Mouse (Mus musculus) MEL (cell line): ENCODE data around the gene Cldnd1. TPM values are rescaled to one million over a fixed set of nuclear protein-coding genes. Genes with fewer than 3 reads are reported as not detected.

Source experiments
- DNase-seq: peaks from one replicate; pipeline ENCODE4 v3.0.0; 2011; ENCODE audit warnings: low read depth, low spot score
- H3K27ac ChIP-seq: 2 replicates; pipeline ENCODE4 v1.5.1; 2012; ENCODE audit warnings: low read depth, mild to moderate bottlenecking, control low read depth, low read length, moderate library complexity; ENCODE audit not compliant: control insufficient read depth
- H3K27me3 ChIP-seq, 2 experiments: fragments of 150-350 bp in 1 of 2; sonication (generic) in 1 of 2; 2 replicates each; pipeline ENCODE4 v1.6.1; 2012; ENCODE audit warnings: low read length in 2 of 2, mild to moderate bottlenecking in 2 of 2, improper control_type of control experiment in 1 of 2, moderate library complexity in 1 of 2; ENCODE audit not compliant: insufficient read depth in 2 of 2, control insufficient read depth in 1 of 2
- H3K36me3 ChIP-seq, 2 experiments: 2 replicates each; pipeline ENCODE4 v1.6.1; 2012 to 2014; ENCODE audit warnings: low read length in 2 of 2, improper control_type of control experiment in 1 of 2, inconsistent platforms in 1 of 2, mild to moderate bottlenecking in 1 of 2; ENCODE audit not compliant: insufficient read depth in 2 of 2, control insufficient read depth in 1 of 2
- H3K4me1 ChIP-seq, 2 experiments: fragments of 150-350 bp in 1 of 2; sonication (generic) in 1 of 2; 2 replicates each; pipeline ENCODE4 v1.6.1; 2012; ENCODE audit warnings: low read length in 2 of 2, improper control_type of control experiment in 1 of 2, mild to moderate bottlenecking in 1 of 2; ENCODE audit not compliant: insufficient read depth in 2 of 2, control insufficient read depth in 1 of 2
- H3K4me3 ChIP-seq, 2 experiments: fragments of 150-350 bp in 1 of 2; sonication (generic) in 1 of 2; 2 replicates each; pipeline ENCODE4 v1.5.1; 2012; ENCODE audit warnings: low read depth in 2 of 2, low read length in 2 of 2, mild to moderate bottlenecking in 2 of 2, moderate library complexity in 2 of 2, control low read depth in 1 of 2, improper control_type of control experiment in 1 of 2; ENCODE audit not compliant: control insufficient read depth in 1 of 2, insufficient read depth in 1 of 2
- H3K79me2 ChIP-seq: 2 replicates; pipeline ENCODE4 v1.6.1; 2012; ENCODE audit warnings: mild to moderate bottlenecking, low read length, moderate library complexity; ENCODE audit not compliant: control insufficient read depth, poor library complexity, insufficient read depth
- H3K9ac ChIP-seq: 2 replicates; pipeline ENCODE4 v1.6.1; 2012; ENCODE audit warnings: low read depth, mild to moderate bottlenecking, control low read depth, low read length, moderate library complexity; ENCODE audit not compliant: control insufficient read depth, poor library complexity, severe bottlenecking
- H3K9me3 ChIP-seq: fragments of 150-350 bp; sonication (generic); replicated peaks from 2 replicates; pipeline ENCODE4 v1.6.1; 2012; ENCODE audit warnings: mild to moderate bottlenecking, low read length, improper control_type of control experiment, moderate library complexity; ENCODE audit not compliant: insufficient read depth
- CHD2 ChIP-seq: IDR thresholded peaks from 2 replicates; pipeline ENCODE4 v1.6.1; 2011; ENCODE audit warnings: low read length, improper control_type of control experiment
- E2F4 ChIP-seq: IDR thresholded peaks from 2 replicates; pipeline ENCODE4 v1.6.1; 2011; ENCODE audit warnings: low read depth, low read length, improper control_type of control experiment, borderline replicate concordance
- ELF1 ChIP-seq: IDR thresholded peaks from 2 replicates; pipeline ENCODE4 v1.6.1; 2014; ENCODE audit warnings: low read depth, mild to moderate bottlenecking, inconsistent platforms, low read length, improper control_type of control experiment, moderate library complexity
- EP300 ChIP-seq, 2 experiments: IDR thresholded peaks; 2 replicates each; pipeline ENCODE4 v1.6.1; 2011; ENCODE audit warnings: improper control_type of control experiment in 2 of 2, low read length in 2 of 2, low read depth in 1 of 2, mild to moderate bottlenecking in 1 of 2
- GABPA ChIP-seq: IDR thresholded peaks from 2 replicates; pipeline ENCODE4 v1.6.1; 2012; ENCODE audit warnings: low read depth, mild to moderate bottlenecking, inconsistent platforms, low read length, improper control_type of control experiment, moderate library complexity
- HCFC1 ChIP-seq: IDR thresholded peaks from 2 replicates; pipeline ENCODE4 v1.6.1; 2012; ENCODE audit warnings: low read depth, mild to moderate bottlenecking, inconsistent platforms, low read length, improper control_type of control experiment, moderate library complexity
- MAFK ChIP-seq: IDR thresholded peaks from 2 replicates; pipeline ENCODE4 v1.6.1; 2011; ENCODE audit warnings: low read depth, mild to moderate bottlenecking, low read length, improper control_type of control experiment, borderline replicate concordance
- MAX ChIP-seq: IDR thresholded peaks from 2 replicates; pipeline ENCODE4 v1.6.1; 2011; ENCODE audit warnings: low read length, improper control_type of control experiment
- MEF2A ChIP-seq: IDR thresholded peaks from 2 replicates; pipeline ENCODE4 v1.6.1; 2014; ENCODE audit warnings: low read depth, mild to moderate bottlenecking, inconsistent platforms, low read length, improper control_type of control experiment; ENCODE audit not compliant: poor library complexity, insufficient replicate concordance, severe bottlenecking; ENCODE audit errors: extremely low read depth
- MXI1 ChIP-seq: IDR thresholded peaks from 2 replicates; pipeline ENCODE4 v1.6.1; 2011; ENCODE audit warnings: mild to moderate bottlenecking, low read depth, low read length, improper control_type of control experiment
- NELFE ChIP-seq: IDR thresholded peaks from 2 replicates; pipeline ENCODE4 v1.6.1; 2011; ENCODE audit warnings: low read depth, low read length, improper control_type of control experiment
- POLR2AphosphoS2 ChIP-seq: IDR thresholded peaks from 2 replicates; pipeline ENCODE4 v1.6.1; 2011; ENCODE audit warnings: low read length, improper control_type of control experiment
- POLR2AphosphoS5 ChIP-seq: IDR thresholded peaks from 2 replicates; pipeline ENCODE4 v1.6.1; 2012; ENCODE audit warnings: low read depth, borderline replicate concordance, mild to moderate bottlenecking, inconsistent platforms, low read length, moderate library complexity, mixed read lengths
- RAD21 ChIP-seq: IDR thresholded peaks from 2 replicates; pipeline ENCODE4 v1.6.1; 2011; ENCODE audit warnings: mild to moderate bottlenecking, low read depth, low read length, improper control_type of control experiment
- TAL1 ChIP-seq: IDR thresholded peaks from 2 replicates; pipeline ENCODE4 v1.6.1; 2012; ENCODE audit warnings: mild to moderate bottlenecking, inconsistent platforms, low read length, moderate library complexity, mixed read lengths
- TCF12 ChIP-seq: IDR thresholded peaks from 2 replicates; pipeline ENCODE4 v1.6.1; 2014; ENCODE audit warnings: low read depth, mild to moderate bottlenecking, inconsistent platforms, low read length, improper control_type of control experiment, moderate library complexity
- UBTF ChIP-seq: IDR thresholded peaks from 2 replicates; pipeline ENCODE4 v1.6.1; 2012; ENCODE audit warnings: low read depth, mild to moderate bottlenecking, inconsistent platforms, low read length, improper control_type of control experiment, moderate library complexity, borderline replicate concordance; ENCODE audit not compliant: insufficient read depth
- USF1 ChIP-seq: IDR thresholded peaks from 2 replicates; pipeline ENCODE4 v1.6.1; 2014; ENCODE audit warnings: low read depth, mild to moderate bottlenecking, inconsistent platforms, low read length, improper control_type of control experiment, moderate library complexity
- ZC3H11A ChIP-seq: IDR thresholded peaks from 2 replicates; pipeline ENCODE4 v1.6.1; 2012; ENCODE audit warnings: low read depth, mild to moderate bottlenecking, inconsistent platforms, low read length, improper control_type of control experiment
- polyA plus RNA-seq, 2 experiments: library from polyadenylated mRNA; stranded (reverse) in 1 of 2; unstranded in 1 of 2; fragments of >175 nt in 1 of 2; fragments of >200 nt in 1 of 2; gene quantifications; 2 replicates each; pipeline versions ENCODE4 v1.2.1 to v1.2.4; 2012; ENCODE audit warnings: low replicate concordance in 2 of 2, low read depth in 1 of 2; ENCODE audit not compliant: insufficient read length in 2 of 2, insufficient read depth in 1 of 2, missing spikeins in 1 of 2
- total RNA-seq: library from RNA; depleted of rRNA; stranded (reverse); fragments of 300-350 nt; gene quantifications from 2 replicates; pipeline ENCODE4 v1.2.3, GENCODE M21; 2012

Cldnd1 gene
- total and polyA plus RNA-seq, 3 experiments: 18.5 to 34.3 TPM; not detected in 1

DNA sequence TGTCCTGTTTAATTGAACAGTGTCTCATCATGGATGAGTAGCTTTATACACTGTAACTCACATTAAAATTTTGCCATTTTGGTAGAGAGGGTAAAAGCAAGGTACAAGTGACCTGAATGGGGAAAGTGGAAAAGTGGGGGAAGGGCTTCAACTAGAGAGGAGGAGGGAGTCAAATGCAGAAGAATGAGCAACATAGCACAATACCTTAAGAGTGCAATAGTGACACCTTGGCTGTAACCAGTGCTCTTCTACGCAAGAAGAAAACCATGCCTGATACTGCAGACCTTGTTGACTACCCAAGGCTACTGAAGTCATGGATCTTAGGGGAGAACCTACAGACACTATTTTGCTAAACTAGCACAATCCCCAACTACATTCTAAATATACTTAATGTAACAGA lies 30.4 kb upstream of the Cldnd1 start:
- TF ChIP-seq MAFK (no peak), POLR2AphosphoS2 (no peak), MAX (no peak), ZC3H11A (no peak), E2F4 (no peak), NELFE (no peak), ELF1 (no peak), MXI1 (no peak), TAL1 (no peak), CHD2 (no peak), UBTF (no peak), RAD21 (no peak), POLR2AphosphoS5 (no peak), EP300 (IDR thresholded peaks at IDR 0.05; ENCODE audit: low read depth in 1 of 2, low read length in 2 of 2) (no peak), TCF12 (no peak), MEF2A (no peak), HCFC1 (no peak)
- no peak overlapping the region for H3K27ac ChIP-seq

DNA sequence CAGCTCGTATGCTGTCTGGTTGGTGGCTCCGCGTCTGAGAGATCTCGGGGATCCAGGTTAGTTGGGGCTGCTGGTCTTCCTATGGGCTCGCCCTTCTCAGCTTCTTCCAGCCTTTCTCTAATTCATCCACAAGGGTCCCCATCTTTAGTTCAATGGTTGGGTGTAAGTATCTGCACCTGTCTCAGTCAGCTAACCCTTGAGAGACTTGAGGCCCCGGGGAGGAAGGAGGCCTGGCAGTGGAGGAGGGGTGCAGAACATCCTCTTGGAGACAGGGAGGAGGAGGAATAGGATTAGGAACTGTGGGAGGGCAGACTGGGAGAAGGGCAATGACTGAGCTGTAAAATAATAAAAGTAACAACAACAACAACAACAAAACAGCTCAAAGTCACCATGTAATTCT lies 27.5 kb upstream of the Cldnd1 start:
- no peak for TF ChIP-seq MAFK
- no peak for TF ChIP-seq GABPA
- no peak for TF ChIP-seq USF1
- no peaks in the 10 kb centered on the region for H3K9me3 ChIP-seq
- no peak overlapping the region for H3K9ac ChIP-seq
- no peaks in the 10 kb centered on the region for H3K27me3 ChIP-seq
- peaks cover 0 to 4% of the 10 kb centered on the region in 2 experiments; a peak in 1 of 4 replicates for H3K36me3 ChIP-seq
- no peaks in the 10 kb centered on the region for H3K79me2 ChIP-seq
- peaks cover 0 to 5% of the 10 kb centered on the region in 2 experiments; a peak in 1 of 4 replicates for H3K4me1 ChIP-seq
- H3K27ac ChIP-seq: no peak overlapping the region
- DNase-seq: no peak
- no peak overlapping the region for H3K4me3 ChIP-seq

More for the DNA sequence above, 30.4 kb upstream of the Cldnd1 start:
- Histone ChIP-seq H3K4me1 (peaks cover 0 to 4% of the 10 kb centered on the region in 2 experiments; a peak in 1 of 4 replicates), H3K79me2 (no peaks in the 10 kb centered on the region), H3K9ac (no peak overlapping the region), H3K27me3 (no peaks in the 10 kb centered on the region), H3K9me3 (no peaks in the 10 kb centered on the region), H3K36me3 (peaks cover 0 to 4% of the 10 kb centered on the region in 2 experiments; a peak in 1 of 4 replicates), H3K4me3 (no peak overlapping the region)
- no peak for DNase-seq
